Mouse (Mus musculus): Measurements from ENCODE around the gene Gm21721.
"Not testable (repeated sequence)": the region's sequence is repeated elsewhere in the genome, so short reads cannot be mapped to it uniquely, and the experiment has no call there.

Gene Gm21721

GRCm38 (mm10) chrY:9202090-9202489, at the start of gene Gm21721:
TSS of gene Gm21721 (minus strand) at chrY:9202190.
- not testable (repeated sequence) for DNase-seq (ENCODE audit: low spot score in 2 of 2)
